Mouse (Mus musculus) ovary, postnatal 10 days (tissue): Measurements from ENCODE around the gene Cd72.

Source experiments
- DNase-seq: peaks from one replicate; pipeline ENCODE4 v3.0.0; 2022; ENCODE audit warnings: low spot score

Cd72 gene

DNA sequence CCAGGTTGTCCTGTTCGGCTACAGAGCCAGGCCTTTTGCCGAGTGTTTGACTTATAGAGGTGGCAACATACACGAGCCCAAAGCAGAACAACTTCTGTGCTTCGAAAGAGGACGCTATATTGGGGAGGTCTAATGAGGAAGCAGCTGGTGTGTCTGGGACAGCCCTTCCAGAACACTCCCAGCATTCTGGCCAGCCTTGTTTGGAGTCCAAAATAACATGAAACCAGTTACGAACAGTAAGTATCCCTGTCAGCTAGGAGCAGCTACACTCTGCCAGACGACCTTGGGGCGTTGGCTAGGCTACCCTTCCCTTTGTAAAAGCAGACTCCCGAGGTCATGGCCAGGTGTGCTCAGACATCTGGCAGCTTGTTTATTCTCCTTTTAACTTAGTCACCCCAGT, 52.2 kb downstream of the Cd72 start:
- DNase-seq, result no peak

DNA sequence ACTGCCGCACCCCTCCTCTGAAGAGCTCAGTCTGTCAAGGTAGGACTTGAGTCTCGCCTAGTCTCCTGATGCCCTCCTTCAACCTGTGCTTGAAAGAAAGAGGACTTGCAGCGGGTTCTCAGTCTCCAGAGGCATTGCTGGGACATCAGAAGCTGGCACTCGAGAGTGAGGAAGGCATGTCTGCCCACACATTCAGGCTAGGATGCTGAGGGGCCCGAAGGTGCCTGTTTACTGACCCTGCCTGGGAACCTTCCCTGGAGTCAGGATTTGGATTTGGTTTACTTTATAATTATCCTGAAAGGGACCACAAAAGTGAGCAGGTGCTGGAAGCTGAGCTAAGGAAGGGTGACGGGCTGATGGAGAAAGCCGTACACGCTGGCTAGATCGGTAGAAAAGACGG, 52.9 kb downstream of the Cd72 start:
- no peak for DNase-seq

- DNase-seq, result no peak
These were observed 53.5 kb downstream of the Cd72 start for GRCm38 (mm10) chr4:43400976-43401375.

- DNase-seq, result no peak
These were observed 54.9 kb downstream of the Cd72 start for GRCm38 (mm10) chr4:43399391-43400131.

GRCm38 (mm10) chr4:43398829-43399331, 55.5 kb downstream of the Cd72 start:
- DNase-seq, result no peak

- DNase-seq, result no peak
These were observed 56.4 kb downstream of the Cd72 start for GRCm38 (mm10) chr4:43398014-43398413.
